Mouse (Mus musculus) lung, adult 2 months (tissue): ENCODE measurements around the gene Acaa1b.

Experiments used
- CTCF ChIP-seq: fragments of 200-500 bp; IDR thresholded peaks from 2 replicates; pipeline ENCODE4 v1.5.1; 2011; ENCODE audit warnings: mild to moderate bottlenecking, low read length, control low read depth; ENCODE audit not compliant: insufficient read depth
- POLR2A ChIP-seq: fragments of 200-500 bp; IDR thresholded peaks from 2 replicates; pipeline ENCODE4 v1.6.1; 2011; ENCODE audit warnings: low read depth, mild to moderate bottlenecking, control low read depth, low read length, borderline replicate concordance; ENCODE audit errors: extremely low read depth

DNA sequence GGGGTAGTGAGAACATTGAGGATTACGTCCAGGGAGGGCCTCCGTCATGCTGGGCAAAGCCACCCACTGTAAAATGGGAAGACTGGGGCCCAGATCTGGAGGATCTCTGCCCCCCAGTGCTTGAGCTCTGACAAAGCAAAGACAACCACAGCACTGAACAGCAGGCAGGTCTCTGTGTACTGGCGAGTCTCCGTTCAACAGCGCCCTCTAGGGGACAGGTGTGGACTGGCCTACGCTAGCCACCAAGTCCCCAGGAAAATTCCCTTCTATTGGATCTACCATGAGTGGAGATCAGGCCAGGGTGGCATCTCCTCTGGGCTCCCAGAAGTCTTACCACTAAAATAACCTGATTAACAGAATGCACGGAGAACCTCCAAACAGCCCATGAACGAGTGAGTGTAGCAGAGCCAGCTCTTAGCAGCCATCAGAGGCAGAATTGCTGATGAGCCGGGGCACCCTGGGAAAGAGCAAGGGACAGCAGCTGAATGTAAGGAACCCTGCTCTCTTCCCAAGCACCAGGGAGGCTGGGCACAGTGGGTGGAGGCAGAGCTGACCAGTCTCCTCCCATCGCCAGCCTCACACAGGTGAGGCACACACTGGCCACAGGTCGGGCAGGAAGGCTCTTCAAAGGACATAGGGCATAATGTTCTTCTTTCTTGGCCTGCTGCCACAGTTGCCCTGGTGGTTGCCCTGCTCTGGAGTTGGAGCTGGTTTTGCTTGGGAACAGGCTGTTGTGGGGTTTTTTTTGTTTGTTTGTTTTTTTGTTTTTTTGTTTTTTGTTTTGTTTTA lies 35.5 kb upstream of the Acaa1b start:
- TF ChIP-seq POLR2A: no peak
- peak; percentile 81 for TF ChIP-seq CTCF
